Mouse (Mus musculus): Measurements from ENCODE around the gene Phf11a. TPM values are rescaled to one million over a fixed set of nuclear protein-coding genes. Genes with fewer than 3 reads are reported as not detected.
A peak's percentile ranks its signal among the peaks of the same experiment; 100 is the strongest.
"Not testable (repeated sequence)": the region's sequence is repeated elsewhere in the genome, so short reads cannot be mapped to it uniquely, and the experiment has no call there.

The Phf11a gene
- 0.11 TPM in 1 of 2 replicates, not detected in the other for polyA plus RNA-seq (2015; fragmentation: Nextera tagmentation; extraction: Ambion mirVana)

- WGBS, result 90% methylated on average over 1 of the region's 1 CpGs
- H3K27ac ChIP-seq (ENCODE audit: low read length); ATAC-seq (ENCODE audit: low FRiP score, low TSS enrichment); H3K4me2 ChIP-seq (replicated peaks; ENCODE audit: low read depth, low read length); H3K4me1 ChIP-seq (ENCODE audit: insufficient read depth, low read length); H3K9me3 ChIP-seq (ENCODE audit: low read length); H3K9ac ChIP-seq (replicated peaks; ENCODE audit: low read length); H3K4me3 ChIP-seq (ENCODE audit: low read length); H3K36me3 ChIP-seq (ENCODE audit: insufficient read depth, low read length); H3K27me3 ChIP-seq (ENCODE audit: insufficient read depth, low read length): not testable (repeated sequence)
Observed at GRCm38 (mm10) chr14:59297391-59297790, at the start of gene Phf11a. Gene Phf11a (minus strand): TSS chr14:59297522.

GRCm38 (mm10) chr14:59341189-59341588, 43.9 kb upstream of the Phf11a start, which contains the start of gene Phf11b:
Gene Phf11b (minus strand): TSS chr14:59341351.
- 70% methylated on average over 1 of the region's 1 CpGs for WGBS
- not testable (repeated sequence) for H3K4me3 ChIP-seq (ENCODE audit: low read length); H3K27ac ChIP-seq (ENCODE audit: low read length); ATAC-seq (ENCODE audit: low FRiP score, low TSS enrichment); H3K4me2 ChIP-seq (replicated peaks; ENCODE audit: low read depth, low read length); H3K36me3 ChIP-seq (ENCODE audit: insufficient read depth, low read length); H3K9ac ChIP-seq (replicated peaks; ENCODE audit: low read length); H3K4me1 ChIP-seq (ENCODE audit: insufficient read depth, low read length); H3K27me3 ChIP-seq (ENCODE audit: insufficient read depth, low read length); H3K9me3 ChIP-seq (ENCODE audit: low read length)

GRCm38 (mm10) chr14:59339541-59339940, 42.2 kb upstream of the Phf11a start:
- no peak for ATAC-seq (ENCODE audit: low FRiP score, low TSS enrichment)
- Histone ChIP-seq H3K4me1 (ENCODE audit: insufficient read depth, low read length) (no peaks in the 10 kb centered on the region), H3K27me3 (ENCODE audit: insufficient read depth, low read length) (no peaks in the 10 kb centered on the region), H3K27ac (ENCODE audit: low read length) (no peak overlapping the region), H3K9ac (replicated peaks; ENCODE audit: low read length) (no peak overlapping the region), H3K4me3 (ENCODE audit: low read length) (no peak overlapping the region), H3K9me3 (ENCODE audit: low read length) (no peaks in the 10 kb centered on the region), H3K4me2 (replicated peaks; ENCODE audit: low read depth, low read length) (no peak overlapping the region), H3K36me3 (ENCODE audit: insufficient read depth, low read length) (no peaks in the 10 kb centered on the region)
- WGBS, result 73% methylated on average over 1 of the region's 1 CpGs

- not testable (repeated sequence) for H3K36me3 ChIP-seq (ENCODE audit: insufficient read depth, low read length); H3K4me2 ChIP-seq (replicated peaks; ENCODE audit: low read depth, low read length); H3K4me3 ChIP-seq (ENCODE audit: low read length); H3K9me3 ChIP-seq (ENCODE audit: low read length); H3K9ac ChIP-seq (replicated peaks; ENCODE audit: low read length); H3K4me1 ChIP-seq (ENCODE audit: insufficient read depth, low read length); ATAC-seq (ENCODE audit: low FRiP score, low TSS enrichment); H3K27ac ChIP-seq (ENCODE audit: low read length); H3K27me3 ChIP-seq (ENCODE audit: insufficient read depth, low read length)
- WGBS, result 80% methylated on average over 3 of the region's 3 CpGs
Observed at GRCm38 (mm10) chr14:59336056-59336455, 38.7 kb upstream of the Phf11a start.

- H3K9me3 ChIP-seq (ENCODE audit: low read length); H3K27ac ChIP-seq (ENCODE audit: low read length); H3K27me3 ChIP-seq (ENCODE audit: insufficient read depth, low read length); H3K4me2 ChIP-seq (replicated peaks; ENCODE audit: low read depth, low read length); H3K9ac ChIP-seq (replicated peaks; ENCODE audit: low read length); H3K4me1 ChIP-seq (ENCODE audit: insufficient read depth, low read length); H3K4me3 ChIP-seq (ENCODE audit: low read length); H3K36me3 ChIP-seq (ENCODE audit: insufficient read depth, low read length): not testable (repeated sequence)
- peak; percentile 54; the same call in 1 of the 2 replicates for ATAC-seq (ENCODE audit: low FRiP score, low TSS enrichment)
- 43% methylated on average over 3 of the region's 3 CpGs for WGBS
Observed at GRCm38 (mm10) chr14:59330499-59330898, 33.2 kb upstream of the Phf11a start.

- not testable (repeated sequence) for H3K36me3 ChIP-seq (ENCODE audit: insufficient read depth, low read length); H3K27me3 ChIP-seq (ENCODE audit: insufficient read depth, low read length); ATAC-seq (ENCODE audit: low FRiP score, low TSS enrichment); H3K4me2 ChIP-seq (replicated peaks; ENCODE audit: low read depth, low read length); H3K27ac ChIP-seq (ENCODE audit: low read length); H3K9ac ChIP-seq (replicated peaks; ENCODE audit: low read length); H3K4me1 ChIP-seq (ENCODE audit: insufficient read depth, low read length); H3K9me3 ChIP-seq (ENCODE audit: low read length); H3K4me3 ChIP-seq (ENCODE audit: low read length)
- 86% methylated on average over 6 of the region's 6 CpGs for WGBS
Observed at GRCm38 (mm10) chr14:59319970-59320369, 22.6 kb upstream of the Phf11a start.

GRCm38 (mm10) chr14:59319036-59319435, 21.7 kb upstream of the Phf11a start:
- not testable (repeated sequence) for ATAC-seq (ENCODE audit: low FRiP score, low TSS enrichment); H3K27me3 ChIP-seq (ENCODE audit: insufficient read depth, low read length); H3K4me2 ChIP-seq (replicated peaks; ENCODE audit: low read depth, low read length); H3K4me1 ChIP-seq (ENCODE audit: insufficient read depth, low read length); H3K9me3 ChIP-seq (ENCODE audit: low read length); H3K36me3 ChIP-seq (ENCODE audit: insufficient read depth, low read length); H3K9ac ChIP-seq (replicated peaks; ENCODE audit: low read length); H3K4me3 ChIP-seq (ENCODE audit: low read length); H3K27ac ChIP-seq (ENCODE audit: low read length)
- 84% methylated on average over 3 of the region's 3 CpGs for WGBS

- not testable (repeated sequence) for H3K27ac ChIP-seq (ENCODE audit: low read length); H3K36me3 ChIP-seq (ENCODE audit: insufficient read depth, low read length); H3K9me3 ChIP-seq (ENCODE audit: low read length); ATAC-seq (ENCODE audit: low FRiP score, low TSS enrichment); H3K4me2 ChIP-seq (replicated peaks; ENCODE audit: low read depth, low read length); H3K27me3 ChIP-seq (ENCODE audit: insufficient read depth, low read length); H3K4me1 ChIP-seq (ENCODE audit: insufficient read depth, low read length); H3K4me3 ChIP-seq (ENCODE audit: low read length); H3K9ac ChIP-seq (replicated peaks; ENCODE audit: low read length)
Observed at GRCm38 (mm10) chr14:59291769-59292168, 5.6 kb downstream of the Phf11a start.

- not testable (repeated sequence) for H3K4me1 ChIP-seq (ENCODE audit: insufficient read depth, low read length); ATAC-seq (ENCODE audit: low FRiP score, low TSS enrichment); H3K9ac ChIP-seq (replicated peaks; ENCODE audit: low read length); H3K36me3 ChIP-seq (ENCODE audit: insufficient read depth, low read length); H3K4me3 ChIP-seq (ENCODE audit: low read length); H3K9me3 ChIP-seq (ENCODE audit: low read length); H3K27ac ChIP-seq (ENCODE audit: low read length); H3K27me3 ChIP-seq (ENCODE audit: insufficient read depth, low read length); H3K4me2 ChIP-seq (replicated peaks; ENCODE audit: low read depth, low read length)
- WGBS, result 87% methylated on average over 4 of the region's 4 CpGs
Observed at GRCm38 (mm10) chr14:59274961-59275360, 22.4 kb downstream of the Phf11a start.

GRCm38 (mm10) chr14:59260056-59260455, 37.3 kb downstream of the Phf11a start, which contains the start of gene Gm6904:
Gene Gm6904 (minus strand): TSS chr14:59260216.
- Histone ChIP-seq H3K27ac (ENCODE audit: low read length) (no peak within 1 kb of the TSS), H3K4me3 (ENCODE audit: low read length) (no peak within 1 kb of the TSS), H3K4me1 (ENCODE audit: insufficient read depth, low read length) (no peaks in the 10 kb centered on the region), H3K9ac (replicated peaks; ENCODE audit: low read length) (no peak within 1 kb of the TSS), H3K36me3 (ENCODE audit: insufficient read depth, low read length) (no peaks in the 10 kb centered on the region), H3K4me2 (replicated peaks; ENCODE audit: low read depth, low read length) (no peak within 1 kb of the TSS), H3K27me3 (ENCODE audit: insufficient read depth, low read length) (no peaks in the 10 kb centered on the region), H3K9me3 (ENCODE audit: low read length) (no peaks in the 10 kb centered on the region)
- 56% methylated on average over 3 of the region's 3 CpGs for WGBS
- ATAC-seq (ENCODE audit: low FRiP score, low TSS enrichment), result no peak

Data from kidney, embryonic 16.5 days (tissue).